Mouse (Mus musculus) adrenal gland, postnatal 14 days (tissue): Measurements from ENCODE around the gene Mgat5. TPM values are rescaled to one million over a fixed set of nuclear protein-coding genes. Genes with fewer than 3 reads are reported as not detected.
A peak's percentile ranks its signal among the peaks of the same experiment; 100 is the strongest.

Experiments
- DNase-seq: peaks from one replicate; pipeline ENCODE4 v3.0.0; 2021; ENCODE audit warnings: mixed read lengths
- total RNA-seq: library from RNA; stranded (reverse); gene quantifications from 2 replicates; pipeline ENCODE4 v1.2.3, GENCODE M21; 2021

Gene Mgat5
- total RNA-seq, 1 experiment from 2014 or later = 12.0 TPM

- no peak for DNase-seq
Observed at GRCm38 (mm10) chr1:127395724-127396123, 190.9 kb downstream of the Mgat5 start.

- no peak for DNase-seq
Observed at GRCm38 (mm10) chr1:127396569-127397349, 191.9 kb downstream of the Mgat5 start.

GRCm38 (mm10) chr1:127397396-127397795 is 192.6 kb downstream of the Mgat5 start:
- no peak for DNase-seq

GRCm38 (mm10) chr1:127398186-127398585 is 193.4 kb downstream of the Mgat5 start:
- DNase-seq = no peak

GRCm38 (mm10) chr1:127400198-127400597 is 195.4 kb downstream of the Mgat5 start:
- no peak for DNase-seq

- no peak for DNase-seq
Observed at GRCm38 (mm10) chr1:127400666-127401065, 195.9 kb downstream of the Mgat5 start.

- DNase-seq = no peak
Observed at GRCm38 (mm10) chr1:127404655-127405054, 199.8 kb downstream of the Mgat5 start.

- no peak for DNase-seq
Observed at GRCm38 (mm10) chr1:127408957-127409423, 204.2 kb downstream of the Mgat5 start.

- peak; percentile 27 for DNase-seq
Observed at GRCm38 (mm10) chr1:127409512-127409911, 204.7 kb downstream of the Mgat5 start.

GRCm38 (mm10) chr1:127414500-127414899 is 209.7 kb downstream of the Mgat5 start:
- DNase-seq = no peak

GRCm38 (mm10) chr1:127415896-127416295 is 211.1 kb downstream of the Mgat5 start:
- DNase-seq = no peak

GRCm38 (mm10) chr1:127416971-127417370 is 212.2 kb downstream of the Mgat5 start:
- DNase-seq = no peak

- no peak for DNase-seq
Observed at GRCm38 (mm10) chr1:127418916-127419575, 214.2 kb downstream of the Mgat5 start.

- DNase-seq = no peak
Observed at GRCm38 (mm10) chr1:127419581-127419980, 214.8 kb downstream of the Mgat5 start.

- DNase-seq = no peak
Observed at GRCm38 (mm10) chr1:127420383-127420782, 215.6 kb downstream of the Mgat5 start.

- DNase-seq = no peak
Observed at GRCm38 (mm10) chr1:127420795-127421194, 216.0 kb downstream of the Mgat5 start.

GRCm38 (mm10) chr1:127422565-127422964 is 217.8 kb downstream of the Mgat5 start:
- no peak for DNase-seq

GRCm38 (mm10) chr1:127425021-127425532 is 220.3 kb downstream of the Mgat5 start:
- DNase-seq = peak; percentile 32

- DNase-seq = no peak
Observed at GRCm38 (mm10) chr1:127430290-127430689, 225.5 kb downstream of the Mgat5 start.

- no peak for DNase-seq
Observed at GRCm38 (mm10) chr1:127434829-127435228, 230.0 kb downstream of the Mgat5 start.

- no peak for DNase-seq
Observed at GRCm38 (mm10) chr1:127437091-127437490, 232.3 kb downstream of the Mgat5 start.

GRCm38 (mm10) chr1:127439452-127439891 is 234.7 kb downstream of the Mgat5 start:
- no peak for DNase-seq

GRCm38 (mm10) chr1:127441007-127441406 is 236.2 kb downstream of the Mgat5 start:
- DNase-seq = no peak
